Mouse (Mus musculus) CH12.LX (cell line): Measurements from ENCODE around the gene Rc3h1.

Experiments
- CTCF ChIP-seq, 2 experiments: IDR thresholded peaks in 1 of 2; conservative IDR thresholded peaks in 1 of 2; 2 replicates each; pipeline ENCODE4 v1.5.1; 2011 to 2012; ENCODE audit warnings: low read depth in 2 of 2, low read length in 2 of 2, improper control_type of control experiment in 1 of 2, inconsistent platforms in 1 of 2, mild to moderate bottlenecking in 1 of 2, moderate library complexity in 1 of 2
- ELF1 ChIP-seq: IDR thresholded peaks from 2 replicates; pipeline ENCODE4 v1.6.1; 2014; ENCODE audit warnings: low read depth, mild to moderate bottlenecking, inconsistent platforms, low read length, improper control_type of control experiment
- HCFC1 ChIP-seq: IDR thresholded peaks from 2 replicates; pipeline ENCODE4 v1.6.1; 2012; ENCODE audit warnings: low read depth, mild to moderate bottlenecking, inconsistent platforms, low read length, improper control_type of control experiment
- JUND ChIP-seq: conservative IDR thresholded peaks from 2 replicates; pipeline ENCODE4 v1.6.1; 2011; ENCODE audit warnings: low read depth, low read length, improper control_type of control experiment
- MAFK ChIP-seq: IDR thresholded peaks from 2 replicates; pipeline ENCODE4 v1.6.1; 2011; ENCODE audit warnings: low read length, improper control_type of control experiment; ENCODE audit not compliant: insufficient replicate concordance
- MAX ChIP-seq: IDR thresholded peaks from 2 replicates; pipeline ENCODE4 v1.6.1; 2011; ENCODE audit warnings: low read length, improper control_type of control experiment
- NELFE ChIP-seq: IDR thresholded peaks from 2 replicates; pipeline ENCODE4 v1.6.1; 2011; ENCODE audit warnings: low read depth, low read length, improper control_type of control experiment
- PAX5 ChIP-seq: IDR thresholded peaks from 2 replicates; pipeline ENCODE4 v1.6.1; 2012; ENCODE audit warnings: low read length, inconsistent platforms, mixed read lengths
- POLR2A ChIP-seq: IDR thresholded peaks from 2 replicates; pipeline ENCODE4 v1.6.1; 2011; ENCODE audit warnings: low read depth, mild to moderate bottlenecking, improper control_type of control experiment, low read length
- SIN3A ChIP-seq: IDR thresholded peaks from 2 replicates; pipeline ENCODE4 v1.6.1; 2012; ENCODE audit warnings: low read length, improper control_type of control experiment, inconsistent platforms
- USF1 ChIP-seq: IDR thresholded peaks from 2 replicates; pipeline ENCODE4 v1.6.1; 2014; ENCODE audit warnings: low read depth, mild to moderate bottlenecking, inconsistent platforms, low read length, improper control_type of control experiment

DNA sequence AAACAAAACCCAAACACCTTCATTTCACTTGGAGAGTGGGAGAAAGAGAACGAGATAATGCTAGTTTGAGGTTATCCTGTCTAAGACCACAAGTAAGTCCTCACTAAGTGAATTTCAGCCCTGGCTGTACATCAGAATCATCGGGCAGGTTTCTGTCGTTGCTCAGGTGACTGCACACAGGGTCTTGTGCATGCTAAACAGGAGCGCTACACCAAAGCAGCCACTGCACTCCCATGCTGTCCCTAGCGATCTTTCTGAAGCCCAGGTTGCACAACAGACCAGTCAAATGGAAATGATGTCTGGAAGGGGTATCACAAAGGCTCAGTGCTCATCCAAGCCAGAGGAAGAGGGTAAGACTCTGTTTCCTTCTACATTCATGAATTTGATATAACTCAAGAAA, 100.3 kb downstream of the Rc3h1 start:
- TF ChIP-seq JUND (no peak), ELF1 (no peak), MAFK (no peak), USF1 (no peak), CTCF (conservative IDR thresholded peaks at IDR 0.05 in 1 of 2, IDR thresholded peaks at IDR 0.05 in 1 of 2; ENCODE audit: low read depth in 2 of 2, low read length in 2 of 2) (no peak), MAX (no peak), NELFE (no peak), POLR2A (no peak), SIN3A (no peak), PAX5 (no peak), HCFC1 (no peak)
